Mouse (Mus musculus) left cerebral cortex, adult 11 months (tissue): ENCODE results near the gene Mxd4.

ENCODE experiments used
- DNase-seq: peaks from one replicate; pipeline ENCODE4 v3.0.0; 2022; ENCODE audit warnings: low spot score

Gene Mxd4

DNA sequence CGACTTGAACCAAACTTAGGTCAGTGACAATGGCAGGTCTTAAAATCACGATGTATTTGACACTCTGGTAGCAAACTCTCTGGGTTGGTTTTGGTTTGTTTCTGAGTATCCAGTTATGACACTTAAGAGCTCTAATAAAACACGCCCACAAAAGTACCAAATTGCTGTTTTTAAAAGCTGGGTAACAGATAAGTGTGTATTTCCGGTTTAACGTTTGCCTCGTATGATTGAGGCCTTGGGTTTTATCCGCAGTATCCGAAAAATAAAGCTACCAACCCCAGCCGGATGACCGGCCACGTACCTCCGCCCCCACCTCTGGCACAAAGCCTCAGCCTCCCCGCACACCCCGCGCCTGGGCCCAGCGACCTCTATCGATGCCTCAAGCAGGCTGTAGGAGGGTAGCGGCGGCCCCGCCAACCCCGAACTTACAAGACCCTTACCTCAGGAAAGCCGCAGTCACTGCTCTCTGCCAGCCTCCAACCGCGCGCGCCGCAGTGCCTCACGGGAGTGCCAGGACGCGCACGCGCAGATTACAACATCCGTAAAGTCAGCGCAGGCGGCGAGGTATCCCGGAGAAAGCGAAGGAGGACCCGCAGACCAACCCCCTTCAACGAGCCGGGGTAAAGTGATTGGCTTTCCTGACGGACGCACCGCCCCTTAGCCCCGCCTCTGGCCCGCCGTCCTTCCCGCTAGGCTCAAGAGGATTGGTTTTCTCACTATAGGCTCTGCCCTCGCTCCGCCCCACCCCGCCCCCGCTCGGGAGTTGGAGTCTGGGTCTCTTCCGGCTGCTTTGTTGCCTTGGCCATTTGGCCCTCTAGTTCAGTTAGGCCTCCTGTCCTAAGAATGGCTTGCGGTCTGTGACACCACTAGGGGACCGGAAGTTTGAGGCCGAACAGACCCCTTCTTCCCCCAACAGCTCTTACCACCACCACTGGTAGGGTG lies 18.3 kb downstream of the Mxd4 start, which contains the start of the genes Poln and Haus3:
TSS of gene Poln (minus strand) at position 499 of the 942 bp plus-strand sequence.
TSS of gene Haus3 (minus strand) at position 578 of the 942 bp plus-strand sequence.
- DNase-seq, result peak; percentile 96

DNA sequence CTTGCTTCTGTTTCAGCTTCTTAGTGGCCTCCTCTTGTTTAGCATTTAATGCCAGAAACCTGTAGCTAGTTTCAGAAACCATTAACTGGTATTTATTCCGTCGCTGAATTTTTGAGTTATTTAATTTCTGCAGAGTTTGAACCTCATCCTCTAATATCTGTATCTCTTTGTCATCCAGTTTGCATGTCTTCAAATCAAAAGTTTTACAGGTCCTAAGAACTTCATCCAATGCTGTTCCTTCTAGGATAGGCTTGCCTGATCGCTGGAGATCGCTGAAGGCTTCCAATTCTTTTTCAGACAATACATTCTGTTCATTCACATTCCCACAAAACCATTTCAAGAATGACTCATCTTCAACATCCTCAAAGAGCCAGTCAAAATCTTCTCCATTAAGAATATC lies 19.7 kb downstream of the Mxd4 start:
- no peak for DNase-seq

DNA sequence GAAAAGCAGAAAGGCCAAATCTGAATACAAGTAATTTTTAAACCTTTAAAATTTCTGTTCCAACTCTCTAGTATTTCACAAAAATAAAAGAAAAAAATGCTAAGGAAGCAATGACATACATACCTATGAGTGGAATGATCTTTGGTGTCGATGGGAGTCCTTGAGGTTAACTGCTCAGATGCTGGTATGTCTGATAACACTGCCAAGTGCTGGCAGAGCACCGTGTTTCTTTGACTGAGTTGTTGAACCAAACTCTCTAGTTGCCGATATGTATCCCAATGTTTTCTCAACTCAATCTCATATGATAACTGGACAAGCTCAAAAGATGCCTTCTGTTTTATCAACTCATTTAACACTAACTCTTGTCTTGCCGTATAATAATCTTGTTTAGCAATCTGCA lies 21.7 kb downstream of the Mxd4 start:
- DNase-seq, result no peak

DNA sequence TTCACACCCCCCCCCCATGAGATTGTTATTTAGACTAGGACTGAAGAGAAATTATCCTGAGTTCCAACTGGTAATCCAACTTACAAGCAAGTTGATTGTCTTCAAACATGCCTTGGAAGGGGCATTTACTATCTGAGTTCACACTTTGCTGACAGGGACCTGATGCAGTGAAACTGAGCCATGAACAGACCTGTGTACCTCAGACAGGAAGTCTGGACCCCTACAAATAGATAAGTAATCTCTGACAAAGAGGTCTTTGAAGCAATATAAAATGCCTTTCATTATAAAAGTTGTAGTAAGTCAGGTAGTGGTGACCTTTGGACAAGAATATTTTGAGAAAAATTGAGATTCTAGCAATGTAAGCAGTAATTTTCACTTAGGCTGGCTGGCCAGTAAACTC lies 39.0 kb downstream of the Mxd4 start:
- no peak for DNase-seq

DNA sequence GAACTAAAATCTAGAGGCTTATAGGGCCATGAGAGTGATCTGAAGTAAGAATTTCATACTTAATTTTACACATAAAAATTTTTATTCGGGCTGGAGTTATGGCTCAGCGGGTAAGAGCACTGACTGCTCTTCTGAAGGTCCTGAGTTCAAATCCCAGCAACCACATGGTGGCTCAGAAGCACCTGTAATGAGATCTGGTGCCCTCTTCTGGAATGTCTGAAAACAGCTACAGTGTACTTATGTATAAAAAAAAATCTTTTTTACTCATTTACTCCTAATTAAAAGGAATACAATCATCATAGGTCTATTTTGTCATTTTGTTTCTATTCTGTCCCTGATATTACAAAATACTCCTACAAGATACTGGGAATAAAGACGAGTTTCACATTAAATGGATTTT lies 40.0 kb downstream of the Mxd4 start:
- no peak for DNase-seq

DNA sequence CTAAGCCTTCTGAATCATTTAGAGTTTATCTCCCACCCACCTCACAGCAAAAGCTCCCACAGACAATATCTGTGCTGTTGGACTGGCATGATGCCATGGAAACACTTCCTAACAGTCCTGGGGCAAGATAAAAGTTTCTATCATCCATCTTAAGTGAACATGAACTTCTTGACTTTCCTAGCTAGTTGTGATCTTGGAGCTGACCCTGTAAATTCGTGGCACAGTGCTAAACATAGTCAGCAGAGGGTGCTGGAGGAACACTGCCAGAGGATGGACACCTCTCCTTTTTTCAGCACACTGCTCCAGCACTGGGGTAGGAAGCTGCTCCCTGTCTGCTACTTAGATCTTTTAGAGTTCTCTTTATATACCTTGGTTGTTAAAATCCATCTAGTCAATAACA lies 47.8 kb downstream of the Mxd4 start:
- DNase-seq, result peak; percentile 8

DNA sequence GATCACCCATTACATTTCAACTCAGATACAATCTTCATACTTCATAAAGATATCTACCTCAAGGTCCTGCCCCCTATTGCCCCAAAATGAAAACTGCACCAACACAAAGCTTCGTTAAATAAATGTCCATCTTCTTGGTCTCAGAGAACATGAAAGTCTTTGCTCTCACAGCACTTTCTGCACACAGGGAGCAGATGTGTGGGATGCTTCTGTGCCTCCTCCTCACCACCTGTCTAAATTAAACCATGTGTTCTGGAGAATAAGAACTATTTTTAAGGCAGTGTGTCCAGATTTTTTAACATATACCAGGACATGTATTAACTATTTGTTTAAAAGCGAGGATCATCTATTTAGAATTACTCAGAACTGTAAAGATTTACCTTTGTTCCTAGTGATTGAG lies 54.8 kb downstream of the Mxd4 start:
- peak; percentile 3 for DNase-seq

DNA sequence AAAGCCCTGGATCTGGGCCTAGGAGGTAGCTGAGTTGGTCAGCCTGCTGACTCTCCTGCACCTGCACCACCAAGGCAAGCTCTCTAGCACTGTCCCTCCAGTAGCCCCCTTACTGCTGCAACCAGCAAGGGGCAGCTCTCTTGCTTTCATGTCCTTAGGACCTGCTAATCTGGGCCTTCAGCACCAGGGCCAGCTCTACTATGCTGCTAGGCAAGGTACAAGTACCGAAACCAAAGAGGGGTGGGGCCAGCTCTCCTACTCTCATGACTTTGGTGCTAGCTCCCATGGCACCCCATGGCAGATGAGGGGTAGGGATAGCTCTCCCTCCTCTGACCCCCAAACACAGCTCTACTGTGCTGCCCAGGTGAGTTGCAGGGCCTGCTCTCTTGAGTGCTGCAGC lies 63.4 kb downstream of the Mxd4 start:
- DNase-seq, result no peak
